In genomic region chr8:13177173-13177852, GRCm38 (mm10) we compare ENCODE assay signal across 2 mouse cellular contexts.
TF ChIP-seq lines count a peak whose summit lies in the region.

No protein-coding gene starts in this region.

TF ChIP-seq in CH12.LX, 34 proteins besides CTCF, POLR2A, EP300 and RAD21 (continued from another document):
- TF ChIP-seq ELF1 (IDR thresholded peaks at IDR 0.05; ENCODE audit: low read depth, low read length) (no peak), ZNF384 (IDR thresholded peaks at IDR 0.05; ENCODE audit: low read depth, low read length) (peak; percentile 80), GABPA (IDR thresholded peaks at IDR 0.05; ENCODE audit: insufficient replicate concordance, low read depth, low read length) (no peak), USF1 (IDR thresholded peaks at IDR 0.05; ENCODE audit: low read depth, low read length) (no peak), MYC (IDR thresholded peaks at IDR 0.05; ENCODE audit: low read depth, low read length) (no peak), ZC3H11A (IDR thresholded peaks at IDR 0.05; ENCODE audit: low read depth, low read length) (no peak)
TF ChIP-seq in CH12.LX: peak in this region for 1.

TF ChIP-seq in MEL, 35 proteins besides CTCF, POLR2A, EP300 and RAD21 (continued from another document):
- no peak for TF ChIP-seq ZKSCAN1 (IDR thresholded peaks at IDR 0.05; ENCODE audit: low read depth, low read length)
